Mouse (Mus musculus): ENCODE results near the gene C1qtnf1.

DNA sequence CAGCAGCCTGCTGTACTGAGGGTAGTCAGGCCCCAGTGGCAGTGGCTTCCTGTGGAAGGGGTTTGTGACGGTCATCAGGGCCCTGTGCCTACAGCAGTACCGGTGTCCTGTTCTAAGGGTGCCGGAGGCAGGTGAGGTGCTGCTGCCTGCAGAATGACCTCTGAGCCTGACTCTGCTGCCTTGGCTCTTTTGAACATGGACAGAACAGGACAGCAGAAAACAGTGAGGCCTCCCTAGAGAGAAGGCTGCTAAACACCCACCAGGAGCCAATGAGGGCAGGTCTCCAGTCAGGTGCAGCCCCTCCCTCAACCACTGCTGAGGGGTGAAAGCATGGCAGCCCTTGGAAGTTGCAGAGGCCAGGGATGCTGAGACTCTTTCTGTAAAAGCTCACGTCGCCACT lies 21.5 kb upstream of the C1qtnf1 start:
- TF ChIP-seq GATA1 (IDR thresholded peaks at IDR 0.05; ENCODE audit: borderline replicate concordance, low read length) (no peak), FLI1 (IDR thresholded peaks at IDR 0.05; ENCODE audit: low read length) (no peak)
